Mouse (Mus musculus) stomach, postnatal 0 days (tissue): ENCODE measurements around the gene Gm5431. TPM values are rescaled to one million over a fixed set of nuclear protein-coding genes. Genes with fewer than 3 reads are reported as not detected.
A peak's percentile ranks its signal among the peaks of the same experiment; 100 is the strongest.

Source experiments
- ATAC-seq: fragments of 200-750 bp; cut with Nextera tagmentation; 2 replicates; pipeline ENCODE4 v1.8.0; 2017; ENCODE audit not compliant: low FRiP score, low TSS enrichment
- DNase-seq: peaks from one replicate; pipeline ENCODE4 v3.0.0-alpha.2; 2016; ENCODE audit warnings: low spot score
- H3K27ac ChIP-seq: fragments of 300-500 bp; sonication (generic); replicated peaks from 2 replicates; pipeline ENCODE4 v1.5.1; 2014; ENCODE audit warnings: mild to moderate bottlenecking, control low read depth
- H3K27me3 ChIP-seq: fragments of 300-500 bp; sonication (generic); 2 replicates; pipeline ENCODE4 v1.6.1; 2014; ENCODE audit warnings: low read length; ENCODE audit not compliant: control insufficient read depth, insufficient read depth
- H3K36me3 ChIP-seq: fragments of 300-500 bp; sonication (generic); 2 replicates; pipeline ENCODE4 v1.6.1; 2014; ENCODE audit warnings: low read length, mixed read lengths; ENCODE audit not compliant: control insufficient read depth, insufficient read depth
- H3K4me1 ChIP-seq: fragments of 300-500 bp; sonication (generic); replicated peaks from 2 replicates; pipeline ENCODE4 v1.6.1; 2014; ENCODE audit warnings: antibody characterized with exemption; ENCODE audit not compliant: control insufficient read depth, insufficient read depth
- H3K4me2 ChIP-seq: fragments of 300-500 bp; sonication (generic); replicated peaks from 2 replicates; pipeline ENCODE4 v1.6.1; 2014; ENCODE audit warnings: low read depth, mild to moderate bottlenecking, control low read depth, moderate library complexity
- H3K4me3 ChIP-seq: fragments of 300-500 bp; sonication (generic); 2 replicates; pipeline ENCODE4 v1.5.1; 2014; ENCODE audit warnings: low read depth, low read length, control low read depth
- H3K9ac ChIP-seq: fragments of 300-500 bp; sonication (generic); 2 replicates; pipeline ENCODE4 v1.6.1; 2014; ENCODE audit warnings: mild to moderate bottlenecking, low read length, control low read depth, mixed read lengths
- H3K9me3 ChIP-seq: fragments of 300-500 bp; sonication (generic); 2 replicates; pipeline ENCODE4 v1.6.1; 2016; ENCODE audit warnings: low read length; ENCODE audit not compliant: control insufficient read depth
- CTCF ChIP-seq: IDR thresholded peaks from 2 replicates; pipeline ENCODE4 v1.5.1; 2016; ENCODE audit warnings: antibody characterized with exemption, low read depth, mild to moderate bottlenecking, moderate library complexity
- EP300 ChIP-seq: optimal IDR thresholded peaks from 2 replicates; pipeline ENCODE3; 2016; ENCODE audit warnings: antibody characterized with exemption
- WGBS: fragments of 180-500 bp; shearing (Covaris S2); extraction: QIAGEN DNeasy Blood & Tissue Kit; methylation state at CpG from one replicate; pipeline ENCODE4 v1.1.7; 2014; 5-methylcytosine and 5-hydroxymethylcytosine counted together
- polyA plus RNA-seq: library from polyadenylated mRNA; unstranded; fragments of >200 nt; fragmentation: Nextera tagmentation; extraction: Ambion mirVana; gene quantifications from 2 replicates; pipeline ENCODE4 v1.2.1, GENCODE M21; 2015

Gene Gm5431
- polyA plus RNA-seq, 1 experiment from 2014 or later, result 0.33 TPM

- Histone ChIP-seq H3K27me3 (no peaks in the 10 kb centered on the region), H3K4me1 (0 out of 2 replicates have a peak, but pooled peaks cover 6% of the 10 kb centered on the region), H3K9me3 (no peaks in the 10 kb centered on the region), H3K27ac (peak overlapping the region; percentile 87), H3K4me2 (peak overlapping the region; percentile 91), H3K9ac (peak overlapping the region; percentile 77), H3K36me3 (no peaks in the 10 kb centered on the region), H3K4me3 (peak overlapping the region; percentile 81)
- no peak for TF ChIP-seq CTCF
- no peak for TF ChIP-seq EP300
- peak; percentile 46 for DNase-seq
- 0 out of 2 replicates have a peak, but pooled peaks have one; percentile 22 for ATAC-seq
- under 1% methylated on average over 16 of the region's 16 CpGs for WGBS
These were observed 63.7 kb downstream of the Gm5431 start for GRCm38 (mm10) chr11:48838181-48838797.

Other genes starting within 250 kb of the Gm5431 start
- 524 and 529 TPM in 2 replicates for gene Rack1, start 101.9 kb downstream of the Gm5431 start, polyA plus RNA-seq
- gene Trim41, start 84.9 kb downstream of the Gm5431 start, polyA plus RNA-seq, result 3.6 and 4.0 TPM in 2 replicates
- gene Trim7, start 76.1 kb downstream of the Gm5431 start, polyA plus RNA-seq, result 3.0 and 3.4 TPM in 2 replicates
- gene Gm12184, start 75.6 kb downstream of the Gm5431 start, polyA plus RNA-seq, result 5.0 and 7.3 TPM in 2 replicates
- gene Irgm1, start 30.5 kb downstream of the Gm5431 start, polyA plus RNA-seq, result 12.8 and 14.4 TPM in 2 replicates
- gene Psme2b, start 44.0 kb upstream of the Gm5431 start, polyA plus RNA-seq, result 4.3 and 4.7 TPM in 2 replicates
- gene Olfr56, start 76.7 kb upstream of the Gm5431 start, polyA plus RNA-seq, result 0.15 and 0.16 TPM in 2 replicates
- 0.34 and 0.48 TPM in 2 replicates for gene 9930111J21Rik1, start 77.2 kb upstream of the Gm5431 start, polyA plus RNA-seq
- gene Gm12185, start 90.0 kb upstream of the Gm5431 start, polyA plus RNA-seq, result 0.01 TPM in 1 of 2 replicates, not detected in the other
- 3.0 and 3.6 TPM in 2 replicates for gene Tgtp1, start 92.0 kb upstream of the Gm5431 start, polyA plus RNA-seq
- gene 9930111J21Rik2, start 149.0 kb upstream of the Gm5431 start, polyA plus RNA-seq, result 0.40 and 0.46 TPM in 2 replicates
- 0.69 and 1.2 TPM in 2 replicates for gene Tgtp2, start 162.0 kb upstream of the Gm5431 start, polyA plus RNA-seq
- 10.1 and 12.7 TPM in 2 replicates for gene Ifi47, start 174.4 kb upstream of the Gm5431 start, polyA plus RNA-seq
- gene Olfr1396, start 212.7 kb upstream of the Gm5431 start, polyA plus RNA-seq, result 0.11 TPM in 1 of 2 replicates, not detected in the other
- gene Olfr1395, start 240.1 kb upstream of the Gm5431 start, polyA plus RNA-seq, result not detected in 2 replicates